Mouse (Mus musculus) C2C12 (cell line): Measurements from ENCODE around the gene Pitpnm1. TPM values are rescaled to one million over a fixed set of nuclear protein-coding genes. Genes with fewer than 3 reads are reported as not detected.

Experiments used
- H3K27me3 ChIP-seq: one replicate; pipeline ENCODE4 v1.6.1; 2011; ENCODE audit not compliant: control insufficient read depth, insufficient read depth, insufficient read length
- H3K36me3 ChIP-seq: one replicate; pipeline ENCODE4 v1.6.1; 2011; ENCODE audit not compliant: control insufficient read depth, insufficient read depth
- H3K4me3 ChIP-seq: one replicate; pipeline ENCODE4 v1.5.1; 2011; ENCODE audit warnings: mild to moderate bottlenecking, control low read depth; ENCODE audit not compliant: poor library complexity, insufficient read depth, severe bottlenecking
- H3K79me2 ChIP-seq: one replicate; pipeline ENCODE4 v1.6.1; 2011; ENCODE audit not compliant: control insufficient read depth, insufficient read depth
- H3K79me3 ChIP-seq: one replicate; pipeline ENCODE4 v1.6.1; 2011; ENCODE audit warnings: low read depth, control low read depth
- H3ac ChIP-seq: one replicate; pipeline ENCODE3; 2011; ENCODE audit warnings: low read depth; ENCODE audit not compliant: control insufficient read depth, insufficient read length
- CEBPB ChIP-seq: IDR thresholded peaks from one replicate; pipeline ENCODE4 v1.6.1; 2011; ENCODE audit warnings: low read depth, mild to moderate bottlenecking, control low read depth, moderate library complexity
- CTCF ChIP-seq: IDR thresholded peaks from one replicate; pipeline ENCODE4 v1.5.1; 2011; ENCODE audit not compliant: control insufficient read depth, insufficient read depth, insufficient read length
- FOSL1 ChIP-seq: IDR thresholded peaks from one replicate; pipeline ENCODE4 v1.8.0; 2011; ENCODE audit warnings: mild to moderate bottlenecking, low read length; ENCODE audit not compliant: poor library complexity, insufficient read depth, severe bottlenecking
- MAX ChIP-seq: IDR thresholded peaks from one replicate; pipeline ENCODE4 v1.6.1; 2011; ENCODE audit warnings: mild to moderate bottlenecking, control low read depth
- MYOD1 ChIP-seq: IDR thresholded peaks from one replicate; pipeline ENCODE4 v1.6.1; 2011; ENCODE audit warnings: low read depth; ENCODE audit not compliant: control insufficient read depth, insufficient read length
- MYOG ChIP-seq: IDR thresholded peaks from one replicate; pipeline ENCODE4 v1.6.1; 2011; ENCODE audit not compliant: control insufficient read depth, insufficient read length; ENCODE audit errors: extremely low read depth
- USF1 ChIP-seq: IDR thresholded peaks from one replicate; pipeline ENCODE4 v1.6.1; 2011; ENCODE audit warnings: low read depth, mild to moderate bottlenecking, control low read depth, moderate library complexity
- polyA plus RNA-seq: library from polyadenylated mRNA; unstranded; fragments of >200 nt; fragmentation: generic; extraction: Trizol; gene quantifications from one replicate; pipeline ENCODE4 v1.2.1, GENCODE M21; 2012; ENCODE audit warnings: missing spikeins

The Pitpnm1 gene
- polyA plus RNA-seq, 1 experiment = 43.1 TPM

GRCm38 (mm10) chr19:4081394-4081793, 18.4 kb upstream of the Pitpnm1 start, which contains the start of gene Cabp2:
Gene Cabp2, plus strand, starts transcription at chr19:4081578.
- no peaks in the 10 kb centered on the region for H3K79me3 ChIP-seq
- H3ac ChIP-seq = no peak within 1 kb of the TSS
- H3K79me2 ChIP-seq = no peaks in the 10 kb centered on the region
- H3K36me3 ChIP-seq = no peaks in the 10 kb centered on the region
- H3K27me3 ChIP-seq = no peaks in the 10 kb centered on the region
- TF ChIP-seq MAX = no peak
- no peak within 1 kb of the TSS for H3K4me3 ChIP-seq

- TF ChIP-seq USF1 (no peak), CTCF (no peak), MYOD1 (no peak), MYOG (no peak), MAX (no peak), FOSL1 (no peak), CEBPB (no peak)
- no peaks in the 10 kb centered on the region for H3K27me3 ChIP-seq
- H3K79me3 ChIP-seq = no peaks in the 10 kb centered on the region
- no peak overlapping the region for H3K4me3 ChIP-seq
- no peaks in the 10 kb centered on the region for H3K79me2 ChIP-seq
- no peaks in the 10 kb centered on the region for H3K36me3 ChIP-seq
- H3ac ChIP-seq = no peak overlapping the region
Observed at GRCm38 (mm10) chr19:4082219-4082965, 17.4 kb upstream of the Pitpnm1 start.

GRCm38 (mm10) chr19:4083316-4083715, 16.5 kb upstream of the Pitpnm1 start:
- Histone ChIP-seq H3K27me3 (no peaks in the 10 kb centered on the region), H3K79me3 (no peaks in the 10 kb centered on the region), H3K36me3 (no peaks in the 10 kb centered on the region), H3ac (no peak overlapping the region), H3K4me3 (no peak overlapping the region), H3K79me2 (no peaks in the 10 kb centered on the region)
- TF ChIP-seq MAX = no peak
- TF ChIP-seq MYOG = no peak
- TF ChIP-seq FOSL1 = no peak
- no peak for TF ChIP-seq CTCF

GRCm38 (mm10) chr19:4083826-4084225, 16.0 kb upstream of the Pitpnm1 start:
- Histone ChIP-seq H3K36me3 (no peaks in the 10 kb centered on the region), H3K27me3 (no peaks in the 10 kb centered on the region), H3K4me3 (no peak overlapping the region), H3K79me2 (no peaks in the 10 kb centered on the region), H3K79me3 (no peaks in the 10 kb centered on the region), H3ac (no peak overlapping the region)
- TF ChIP-seq CEBPB = no peak
- TF ChIP-seq MAX = no peak
- TF ChIP-seq MYOD1 = no peak
- no peak for TF ChIP-seq CTCF
- no peak for TF ChIP-seq USF1
- no peak for TF ChIP-seq MYOG
- no peak for TF ChIP-seq FOSL1

GRCm38 (mm10) chr19:4084984-4085383, 14.8 kb upstream of the Pitpnm1 start:
- Histone ChIP-seq H3K36me3 (no peaks in the 10 kb centered on the region), H3ac (no peak overlapping the region), H3K79me3 (no peaks in the 10 kb centered on the region), H3K27me3 (no peaks in the 10 kb centered on the region), H3K4me3 (no peak overlapping the region), H3K79me2 (no peaks in the 10 kb centered on the region)
- no peak for TF ChIP-seq MYOG
- no peak for TF ChIP-seq MAX
- TF ChIP-seq CTCF = no peak
- TF ChIP-seq CEBPB = no peak
- no peak for TF ChIP-seq FOSL1
- no peak for TF ChIP-seq MYOD1
- TF ChIP-seq USF1 = no peak

GRCm38 (mm10) chr19:4086156-4086555, 13.6 kb upstream of the Pitpnm1 start:
- no peaks in the 10 kb centered on the region for H3K79me3 ChIP-seq
- H3ac ChIP-seq = no peak overlapping the region
- TF ChIP-seq MAX (no peak), MYOD1 (no peak), CEBPB (no peak), FOSL1 (no peak), CTCF (no peak), MYOG (no peak), USF1 (no peak)
- H3K27me3 ChIP-seq = no peaks in the 10 kb centered on the region
- no peak overlapping the region for H3K4me3 ChIP-seq
- no peaks in the 10 kb centered on the region for H3K79me2 ChIP-seq
- no peaks in the 10 kb centered on the region for H3K36me3 ChIP-seq
